Mouse (Mus musculus) kidney, adult 8-10 months (tissue): ENCODE measurements around the gene Pde1c.

ENCODE experiments used
- DNase-seq, 2 experiments: peaks; one replicate each; pipeline ENCODE4 v3.0.0; 2022

Gene Pde1c

GRCm38 (mm10) chr6:56322799-56323198, 246.1 kb downstream of the Pde1c start:
- no peak for DNase-seq

- no peak for DNase-seq
Measured at GRCm38 (mm10) chr6:56310318-56310717, 258.6 kb downstream of the Pde1c start.

GRCm38 (mm10) chr6:56306066-56306465, 262.8 kb downstream of the Pde1c start:
- DNase-seq, result no peak

GRCm38 (mm10) chr6:56292176-56292575, 276.7 kb downstream of the Pde1c start:
- no peak for DNase-seq

GRCm38 (mm10) chr6:56289307-56289706, 279.6 kb downstream of the Pde1c start:
- no peak for DNase-seq

- no peak for DNase-seq
Measured at GRCm38 (mm10) chr6:56284821-56285220, 284.1 kb downstream of the Pde1c start.

GRCm38 (mm10) chr6:56275461-56275860, 293.4 kb downstream of the Pde1c start:
- DNase-seq, result no peak

- no peak for DNase-seq
Measured at GRCm38 (mm10) chr6:56271741-56272140, 297.2 kb downstream of the Pde1c start.

GRCm38 (mm10) chr6:56264509-56264908, 304.4 kb downstream of the Pde1c start:
- no peak for DNase-seq

- DNase-seq, result no peak
Measured at GRCm38 (mm10) chr6:56260118-56260517, 308.8 kb downstream of the Pde1c start.

GRCm38 (mm10) chr6:56257555-56258297, 311.2 kb downstream of the Pde1c start:
- no peak for DNase-seq

GRCm38 (mm10) chr6:56250091-56250490, 318.8 kb downstream of the Pde1c start:
- no peak for DNase-seq

- DNase-seq, result no peak
Measured at GRCm38 (mm10) chr6:56191426-56192140, 377.3 kb downstream of the Pde1c start.

- no peak for DNase-seq
Measured at GRCm38 (mm10) chr6:56176485-56176884, 392.4 kb downstream of the Pde1c start.

- DNase-seq, result no peak
Measured at GRCm38 (mm10) chr6:56172172-56172571, 396.7 kb downstream of the Pde1c start.

- DNase-seq, result no peak
Measured at GRCm38 (mm10) chr6:56168736-56169135, 400.2 kb downstream of the Pde1c start.

- DNase-seq, result no peak
Measured at GRCm38 (mm10) chr6:56158217-56158616, 410.7 kb downstream of the Pde1c start.

GRCm38 (mm10) chr6:56156836-56157235, 412.1 kb downstream of the Pde1c start:
- no peak for DNase-seq

GRCm38 (mm10) chr6:56130493-56131159, 438.3 kb downstream of the Pde1c start:
- no peak for DNase-seq

GRCm38 (mm10) chr6:56099520-56100101, 469.3 kb downstream of the Pde1c start:
- DNase-seq, result no peak

GRCm38 (mm10) chr6:56098427-56098826, 470.5 kb downstream of the Pde1c start:
- no peak for DNase-seq

GRCm38 (mm10) chr6:56076378-56076805, 492.5 kb downstream of the Pde1c start:
- DNase-seq, result no peak

- DNase-seq, result no peak
Measured at GRCm38 (mm10) chr6:56068516-56068915, 500.4 kb downstream of the Pde1c start.
